Mouse (Mus musculus) ES-E14 (cell line): ENCODE measurements at regions not wholly inside any gene's neighbourhood (a gene's known extent, or its start where the extent isn't known, plus 50 kb on each side); places are given as distances from the start of the nearest gene placed in this dataset.

Experiments used
- DNase-seq: peaks from one replicate; pipeline ENCODE4 v3.0.0-alpha.2; 2013; ENCODE audit warnings: low read depth, low spot score
- H3K27ac ChIP-seq: 2 replicates; pipeline ENCODE4 v1.5.1; 2012; ENCODE audit warnings: low read depth, mild to moderate bottlenecking, low read length, moderate library complexity, mixed read lengths; ENCODE audit not compliant: poor library complexity, insufficient read depth, severe bottlenecking
- H3K36me3 ChIP-seq: 2 replicates; pipeline ENCODE4 v1.6.1; 2012; ENCODE audit warnings: mild to moderate bottlenecking, low read length, moderate library complexity, mixed read lengths; ENCODE audit not compliant: control insufficient read depth, poor library complexity, insufficient read depth, severe bottlenecking
- H3K4me1 ChIP-seq, 2 experiments: fragments of 150-350 bp in 1 of 2; sonication (generic) in 1 of 2; 2 replicates each; pipeline ENCODE4 v1.6.1; 2012; ENCODE audit warnings: low read length in 2 of 2, mild to moderate bottlenecking in 1 of 2, mixed read lengths in 1 of 2; ENCODE audit not compliant: control insufficient read depth in 2 of 2, insufficient read depth in 2 of 2, poor library complexity in 1 of 2
- H3K4me3 ChIP-seq, 2 experiments: fragments of 150-350 bp in 1 of 2; sonication (generic) in 1 of 2; 2 replicates each; pipeline ENCODE4 v1.5.1; 2012; ENCODE audit warnings: low read length in 2 of 2, low read depth in 1 of 2, mild to moderate bottlenecking in 1 of 2, mixed read lengths in 1 of 2; ENCODE audit not compliant: insufficient read depth in 1 of 2, poor library complexity in 1 of 2, severe bottlenecking in 1 of 2
- H3K9ac ChIP-seq: 2 replicates; pipeline ENCODE4 v1.6.1; 2012; ENCODE audit warnings: low read depth, mild to moderate bottlenecking, low read length, mixed read lengths; ENCODE audit not compliant: poor library complexity, insufficient read depth, severe bottlenecking
- H3K9me3 ChIP-seq: fragments of 150-350 bp; sonication (generic); 2 replicates; pipeline ENCODE4 v1.6.1; 2012; ENCODE audit warnings: low read depth, mild to moderate bottlenecking, low read length; ENCODE audit not compliant: control insufficient read depth, insufficient read depth
- CHD2 ChIP-seq: IDR thresholded peaks from 2 replicates; pipeline ENCODE4 v1.6.1; 2014; ENCODE audit warnings: mild to moderate bottlenecking, low read depth, low read length, inconsistent platforms
- HCFC1 ChIP-seq: IDR thresholded peaks from 2 replicates; pipeline ENCODE4 v1.6.1; 2012; ENCODE audit warnings: low read length, inconsistent platforms, borderline replicate concordance; ENCODE audit not compliant: insufficient read depth
- MAFK ChIP-seq: IDR thresholded peaks from 2 replicates; pipeline ENCODE4 v1.6.1; 2014; ENCODE audit warnings: mild to moderate bottlenecking, low read depth, low read length, inconsistent platforms; ENCODE audit not compliant: insufficient read depth
- ZC3H11A ChIP-seq: IDR thresholded peaks from 2 replicates; pipeline ENCODE4 v1.6.1; 2012; ENCODE audit warnings: low read depth, mild to moderate bottlenecking, inconsistent platforms, low read length, borderline replicate concordance
- ZNF384 ChIP-seq: IDR thresholded peaks from 2 replicates; pipeline ENCODE4 v1.6.1; 2012; ENCODE audit warnings: low read depth, low read length, inconsistent platforms
- in situ Hi-C, 2 experiments: fragments of 600-800 bp; cut with MboI; formaldehyde crosslinking; loops; one replicate each; pipeline ENCODE4 v1.15.1; 2025; ENCODE audit warnings: low sequenced_read_pairs in 2 of 2, inconsistent platforms in 1 of 2; ENCODE audit not compliant: unreplicated experiment in 2 of 2

GRCm38 (mm10) chr10:8667244-8667643 is 148.6 kb upstream of the Ust start:
- in situ Hi-C loops: no loop called here
- DNase-seq: no peak
- Histone ChIP-seq H3K4me3 (no peak overlapping the region), H3K9ac (no peak overlapping the region), H3K9me3 (no peaks in the 10 kb centered on the region), H3K27ac (no peak overlapping the region), H3K4me1 (no peaks in the 10 kb centered on the region), H3K36me3 (no peaks in the 10 kb centered on the region)
- TF ChIP-seq MAFK (no peak), CHD2 (no peak), HCFC1 (no peak), ZC3H11A (no peak), ZNF384 (no peak)

- no peak for TF ChIP-seq ZNF384
- no peak for TF ChIP-seq MAFK
- no peak for TF ChIP-seq ZC3H11A
- TF ChIP-seq HCFC1: no peak
- TF ChIP-seq CHD2: no peak
- in situ Hi-C loops: no loop called here
- Histone ChIP-seq H3K9me3 (no peaks in the 10 kb centered on the region), H3K4me1 (no peaks in the 10 kb centered on the region), H3K9ac (no peak overlapping the region), H3K36me3 (no peaks in the 10 kb centered on the region), H3K27ac (no peak overlapping the region), H3K4me3 (no peak overlapping the region)
- DNase-seq: no peak
Observed at GRCm38 (mm10) chr10:8658934-8659294, 140.3 kb upstream of the Ust start.

GRCm38 (mm10) chr10:8658024-8658933 is 139.7 kb upstream of the Ust start:
- Histone ChIP-seq H3K36me3 (no peaks in the 10 kb centered on the region), H3K4me1 (no peaks in the 10 kb centered on the region), H3K9me3 (no peaks in the 10 kb centered on the region), H3K4me3 (no peak overlapping the region), H3K27ac (no peak overlapping the region), H3K9ac (no peak overlapping the region)
- in situ Hi-C loops: no loop called here
- no peak for DNase-seq
- TF ChIP-seq ZC3H11A (no peak), MAFK (no peak), ZNF384 (no peak), HCFC1 (no peak), CHD2 (no peak)

- no peaks in the 10 kb centered on the region for H3K4me1 ChIP-seq
- H3K9ac ChIP-seq: no peak overlapping the region
- in situ Hi-C loops: no loop called here
- H3K27ac ChIP-seq: no peak overlapping the region
- no peak for DNase-seq
- H3K9me3 ChIP-seq: no peaks in the 10 kb centered on the region
- TF ChIP-seq CHD2 (no peak), HCFC1 (no peak), ZC3H11A (no peak)
- no peaks in the 10 kb centered on the region for H3K36me3 ChIP-seq
- no peak overlapping the region for H3K4me3 ChIP-seq
Observed at GRCm38 (mm10) chr10:8657176-8658023, 138.8 kb upstream of the Ust start.
